Mouse (Mus musculus): Measurements from ENCODE around the gene Cnnm2. TPM values are rescaled to one million over a fixed set of nuclear protein-coding genes. Genes with fewer than 3 reads are reported as not detected.
A peak's percentile ranks its signal among the peaks of the same experiment; 100 is the strongest.

Gene Cnnm2
- polyA plus RNA-seq, 1 experiment from 2014 or later: 2.9 TPM

DNA sequence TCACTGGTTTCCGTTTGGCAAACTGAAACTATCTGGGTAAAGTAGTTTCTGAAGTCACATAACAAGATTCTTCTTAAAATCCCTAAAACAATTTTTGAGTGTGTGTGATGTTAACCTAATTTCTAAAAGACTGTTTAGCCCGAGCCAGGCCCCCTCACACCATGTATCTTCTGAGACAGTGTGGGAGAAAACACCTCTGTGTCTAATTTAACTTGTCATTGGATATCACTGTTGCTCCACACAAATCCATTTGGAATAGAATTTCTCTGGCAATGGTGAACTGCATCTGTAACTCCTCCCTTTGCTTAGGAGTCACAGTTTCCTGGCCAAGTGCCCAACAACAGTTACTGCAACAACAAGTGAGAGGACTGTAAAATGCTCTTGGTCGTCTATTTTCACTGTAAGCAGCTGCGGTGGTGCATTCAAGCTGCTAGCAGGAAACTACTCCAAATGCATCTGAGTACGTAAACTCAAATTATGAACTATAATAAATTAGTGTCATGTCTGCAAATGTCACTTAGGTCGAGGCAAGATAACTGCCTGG lies 167.7 kb downstream of the Cnnm2 start:
- Histone ChIP-seq H3K9me3 (no peaks in the 10 kb centered on the region), H3K27ac (0 out of 2 replicates have a peak overlapping the region, but pooled peaks have one; percentile 41), H3K27me3 (no peaks in the 10 kb centered on the region), H3K4me3 (replicated peaks) (no peak overlapping the region), H3K4me1 (replicated peaks) (peaks cover 20% of the 10 kb centered on the region), H3K4me2 (no peak overlapping the region), H3K36me3 (no peaks in the 10 kb centered on the region), H3K9ac (replicated peaks) (no peak overlapping the region)
- WGBS: 60% methylated on average over 6 of the region's 6 CpGs
- no peak for ATAC-seq (ENCODE audit: insufficient number of reproducible peaks, insufficient read depth, low FRiP score, low TSS enrichment, low read depth)

Other genes with a start within 250 kb of the Cnnm2 start
- gene Arl3, start 188.4 kb upstream of the Cnnm2 start, polyA plus RNA-seq (2016; fragmentation: Nextera tagmentation; extraction: Ambion mirVana): 167 and 173 TPM in 2 replicates
- gene Sfxn2, start 188.2 kb upstream of the Cnnm2 start, polyA plus RNA-seq (2016; fragmentation: Nextera tagmentation; extraction: Ambion mirVana): 18.3 and 25.2 TPM in 2 replicates
- 48.3 and 48.6 TPM in 2 replicates for gene Wbp1l, start 162.5 kb upstream of the Cnnm2 start, polyA plus RNA-seq (2016; fragmentation: Nextera tagmentation; extraction: Ambion mirVana)
- 0.15 TPM in 1 of 2 replicates, not detected in the other for gene Cyp17a1, start 88.4 kb upstream of the Cnnm2 start, polyA plus RNA-seq (2016; fragmentation: Nextera tagmentation; extraction: Ambion mirVana)
- gene Borcs7, start 71.7 kb upstream of the Cnnm2 start, polyA plus RNA-seq (2016; fragmentation: Nextera tagmentation; extraction: Ambion mirVana): 15.8 and 16.9 TPM in 2 replicates
- gene As3mt, start 54.1 kb upstream of the Cnnm2 start, polyA plus RNA-seq (2016; fragmentation: Nextera tagmentation; extraction: Ambion mirVana): 34.6 and 37.5 TPM in 2 replicates

Data from limb, embryonic 12.5 days (tissue).